Mouse (Mus musculus) adrenal gland, postnatal 36 days (tissue): Measurements from ENCODE around the gene Spon1. TPM values are rescaled to one million over a fixed set of nuclear protein-coding genes. Genes with fewer than 3 reads are reported as not detected.

Source experiments
- DNase-seq, 2 experiments: peaks; one replicate each; pipeline ENCODE4 v3.0.0; 2021; ENCODE audit warnings: mixed read lengths in 1 of 2
- total RNA-seq, 2 experiments: library from RNA; stranded (reverse); gene quantifications; 2 replicates each; pipeline ENCODE4 v1.2.3; 2021

Gene Spon1
- total RNA-seq, 2 experiments from 2014 or later, result 9.7 to 12.4 TPM

DNA sequence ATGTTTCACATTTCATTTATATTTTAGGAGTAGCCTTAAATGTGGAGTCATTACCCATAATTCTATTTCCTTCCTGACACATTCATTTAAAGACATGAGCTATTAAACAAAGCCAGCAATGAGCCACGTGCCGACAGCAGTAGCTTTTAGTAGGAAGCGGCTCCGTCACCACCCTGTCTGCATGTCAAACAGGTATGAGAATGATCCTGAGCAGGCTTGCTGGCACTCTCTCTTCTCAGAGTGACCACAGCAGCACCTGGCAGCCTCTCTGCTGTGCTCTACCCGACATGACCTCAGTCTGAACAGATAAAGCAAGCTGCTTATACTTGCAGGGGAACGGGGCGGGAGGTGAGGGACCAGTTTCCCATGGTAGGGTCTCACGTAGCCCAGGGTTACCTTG is 297.7 kb downstream of the Spon1 start:
- DNase-seq, result no peak

DNA sequence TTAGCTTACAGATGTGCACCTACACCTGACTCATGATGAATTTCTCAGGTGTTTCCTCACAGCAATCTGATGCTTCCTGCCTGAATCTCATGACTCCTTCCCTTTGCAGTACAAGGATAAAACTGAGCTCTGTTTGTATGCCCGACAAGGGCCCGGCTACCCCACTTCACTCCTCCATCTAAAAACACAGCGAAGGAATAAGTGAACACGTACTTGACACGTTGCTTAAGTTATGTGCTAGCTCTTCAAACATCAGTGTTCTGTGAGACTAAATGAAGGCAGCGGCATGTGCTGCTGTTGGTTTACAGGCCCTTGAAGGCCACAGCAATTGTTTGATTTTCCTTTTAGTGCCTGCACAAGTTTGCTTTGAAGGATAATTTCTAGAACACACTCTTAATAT is 298.2 kb downstream of the Spon1 start:
- DNase-seq, result no peak

DNA sequence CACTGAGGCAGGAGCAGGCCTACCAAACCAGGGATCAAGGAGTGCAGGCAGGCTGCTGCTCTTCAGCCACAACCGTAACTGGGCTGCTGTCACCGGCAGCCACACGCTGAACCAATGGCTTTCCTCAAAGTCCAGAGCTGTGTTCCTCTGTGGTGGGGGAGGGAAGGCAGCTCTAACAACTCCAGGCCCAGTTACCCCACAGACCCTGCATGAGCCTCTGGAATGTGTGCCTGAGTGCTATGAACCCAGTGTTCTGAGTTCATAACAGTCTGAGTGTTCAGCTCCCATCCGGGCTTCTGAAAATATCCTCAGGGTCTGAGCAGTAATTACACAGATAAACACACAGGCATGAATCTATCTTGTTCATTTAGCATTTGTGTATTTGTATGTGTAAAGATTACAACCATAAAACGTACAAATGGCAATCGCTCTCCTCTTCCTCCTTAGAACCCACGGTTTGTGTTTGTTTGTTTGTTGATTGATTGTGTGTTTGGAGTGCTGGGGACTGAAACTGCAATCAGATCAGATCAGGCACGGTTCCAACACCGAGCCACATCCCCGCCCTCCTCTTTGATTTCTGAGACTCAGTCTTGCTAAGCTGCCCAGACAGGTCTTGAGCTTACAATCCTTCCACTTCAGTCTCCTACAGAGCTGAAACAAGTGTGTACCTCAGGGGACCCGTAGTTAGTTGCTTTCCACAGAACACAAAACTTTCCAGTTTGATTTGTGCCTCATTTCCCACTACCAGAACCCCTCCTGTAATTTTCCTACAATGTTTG is 299.8 kb downstream of the Spon1 start:
- no peak for DNase-seq

DNA sequence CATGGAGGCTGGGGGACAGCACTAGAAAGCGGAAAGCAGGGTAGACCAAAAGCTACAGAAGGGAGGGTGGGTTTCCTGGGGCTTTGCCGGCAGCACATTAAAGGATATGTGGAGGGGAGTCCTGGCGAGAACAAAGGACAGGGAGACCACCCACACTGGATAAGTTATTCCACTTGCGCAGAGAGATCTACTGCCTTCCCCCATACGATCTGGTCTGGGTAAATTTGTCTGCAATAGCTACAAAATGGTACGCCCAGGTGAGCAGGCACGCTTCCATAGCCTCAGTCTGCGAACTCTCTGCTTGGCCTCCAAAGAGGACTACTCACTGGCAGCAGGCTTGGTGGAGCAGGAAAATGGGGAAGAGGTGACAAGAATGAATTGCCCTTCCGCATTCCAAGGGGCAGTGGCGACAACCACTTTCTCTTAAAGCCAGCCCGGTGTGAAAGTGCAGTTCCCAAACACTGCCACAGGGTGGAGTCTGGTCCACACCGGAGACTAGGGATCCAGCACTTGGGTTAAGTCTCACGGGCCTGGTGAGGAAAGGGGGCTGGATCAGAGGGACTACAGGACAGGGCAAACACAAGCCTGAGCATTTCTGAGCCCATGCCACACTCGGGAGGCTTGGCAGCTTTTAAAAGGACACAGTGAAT is 300.9 kb downstream of the Spon1 start:
- DNase-seq, result peak; percentile 83 to 86

DNA sequence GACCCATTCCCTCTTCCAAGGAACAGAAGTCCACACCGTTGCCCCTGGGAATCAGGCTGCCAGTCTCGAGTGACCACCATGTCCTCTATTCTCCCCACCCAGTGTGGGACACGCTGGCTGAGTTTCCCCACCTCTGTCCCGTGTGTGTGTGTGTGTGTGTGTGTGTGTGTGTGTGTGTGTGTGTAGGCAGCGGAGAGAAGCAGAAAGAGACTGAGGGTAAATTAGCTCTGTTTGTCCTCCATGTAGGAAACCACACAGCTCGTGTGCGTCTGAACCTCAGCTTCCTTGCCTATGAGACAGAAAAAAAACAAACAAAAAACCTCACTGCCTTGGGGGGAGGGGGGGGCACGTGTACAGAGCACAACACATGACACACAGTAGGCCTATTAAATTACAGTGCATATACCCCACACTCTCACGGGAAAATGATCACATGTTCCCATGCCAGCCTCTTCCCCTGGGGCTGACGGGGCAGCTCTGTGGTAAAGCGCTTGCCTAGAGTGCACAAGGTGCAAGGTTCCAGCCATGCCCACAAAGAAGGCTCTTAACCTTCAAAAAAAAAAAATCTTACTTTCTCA is 303.2 kb downstream of the Spon1 start:
- peak in 1 of 2 experiments; percentile 21 for DNase-seq

DNA sequence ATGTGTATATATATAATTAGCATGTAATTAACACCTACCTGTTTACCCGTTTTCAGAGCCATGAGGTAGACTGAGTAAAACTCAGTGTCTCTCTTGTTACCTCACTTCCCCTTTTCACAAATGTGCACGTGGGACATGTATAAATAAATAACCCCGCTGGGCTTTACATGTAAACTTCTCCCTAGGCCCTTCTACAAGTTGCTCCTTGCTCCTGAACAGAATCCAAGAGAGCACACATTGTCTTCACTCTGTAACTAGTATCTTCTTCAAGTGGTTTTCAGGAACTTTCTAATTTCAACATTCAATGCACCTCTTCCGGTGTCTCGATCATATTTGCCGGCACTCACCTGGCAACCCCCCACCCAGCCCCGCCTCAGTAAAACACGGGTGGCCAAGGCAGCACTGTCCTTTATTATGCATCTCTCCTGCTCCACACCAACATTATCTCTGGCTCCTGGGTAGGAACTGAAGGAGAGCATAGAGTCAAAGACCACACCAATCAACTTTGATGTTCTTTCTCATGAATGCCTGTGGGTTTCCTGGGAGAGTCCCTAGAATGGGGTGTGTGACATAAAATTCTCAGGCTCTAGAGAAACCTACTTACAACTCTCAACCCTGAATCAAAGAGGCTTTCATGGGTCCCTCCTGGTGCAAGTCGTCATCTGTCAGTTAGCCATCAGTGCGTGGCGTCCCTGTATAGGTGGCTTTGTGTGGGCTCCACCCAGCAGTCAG is 304.1 kb downstream of the Spon1 start:
- DNase-seq, result no peak

DNA sequence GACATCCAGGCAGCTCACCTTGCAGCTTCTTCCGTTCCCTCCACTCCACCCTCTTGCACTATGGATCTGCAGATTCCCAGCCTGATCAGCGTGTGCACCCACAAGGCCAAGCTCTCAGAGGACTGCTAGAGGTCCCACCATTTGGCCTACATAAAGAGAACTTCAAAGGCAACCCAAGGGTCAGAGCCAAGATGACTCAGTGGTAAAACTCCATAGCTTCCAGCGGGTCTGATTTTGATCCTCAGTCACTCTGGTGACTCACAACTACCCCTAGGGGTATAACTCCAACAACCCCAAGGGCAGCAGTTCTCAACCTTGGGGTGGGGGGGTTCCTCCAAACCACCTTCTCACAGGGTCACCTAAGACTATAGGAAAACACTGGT is 304.7 kb downstream of the Spon1 start:
- DNase-seq, result peak; percentile 59 to 61

DNA sequence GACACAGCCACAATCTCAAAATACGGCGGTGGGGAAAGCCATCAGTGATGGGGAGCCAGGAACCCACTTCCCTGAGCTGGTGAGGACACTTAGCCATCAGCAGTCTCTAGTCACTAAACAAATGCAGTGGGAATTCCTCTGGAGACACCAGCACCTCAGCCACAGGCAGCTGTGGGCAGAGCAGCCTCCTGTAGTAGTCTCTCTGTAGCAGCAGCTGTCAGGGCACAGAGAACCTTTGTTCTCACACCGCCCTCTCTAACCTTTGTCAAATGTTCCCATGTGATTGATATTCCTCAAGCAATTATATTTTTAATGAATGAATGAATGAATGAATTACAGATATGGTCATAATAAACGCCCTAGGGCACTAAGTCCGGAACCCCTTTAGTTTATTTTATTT is 305.6 kb downstream of the Spon1 start:
- no peak for DNase-seq

DNA sequence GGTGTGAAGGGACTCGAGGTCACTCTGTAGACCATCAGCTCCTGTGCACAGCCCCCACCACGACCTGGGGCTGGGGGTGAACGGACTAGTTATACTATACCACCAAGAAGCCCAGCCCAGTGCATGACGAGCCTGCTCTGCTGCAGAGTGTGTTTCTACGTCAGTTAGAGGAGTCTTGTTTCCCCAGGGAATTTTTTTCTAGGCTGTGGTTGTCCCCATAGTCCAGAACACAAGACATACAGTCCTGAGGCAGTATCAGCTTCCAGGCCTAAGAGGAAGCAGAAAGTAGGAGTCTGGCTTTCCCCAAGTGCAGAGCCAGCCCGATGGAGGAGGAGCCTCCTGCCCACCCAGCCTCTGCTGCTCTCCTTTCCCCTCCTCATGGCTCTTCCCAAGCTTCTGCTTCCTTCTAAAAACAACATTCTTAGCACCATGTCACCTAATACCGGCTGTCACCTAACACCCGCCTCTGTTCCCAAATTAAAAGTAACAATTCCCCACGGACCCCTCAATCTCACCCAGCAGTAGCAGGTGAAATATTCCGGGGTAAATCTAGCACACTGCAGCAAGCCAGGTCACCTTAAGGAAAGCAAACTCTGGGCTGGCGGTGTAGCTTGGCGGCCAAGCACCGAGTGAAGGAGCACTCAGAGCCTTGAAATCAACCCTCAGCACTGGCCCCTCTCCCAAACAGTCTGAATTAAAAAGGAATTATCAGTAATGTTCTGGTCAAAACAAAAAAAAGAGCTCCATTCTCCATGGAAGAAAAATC is 306.2 kb downstream of the Spon1 start:
- DNase-seq, result no peak

DNA sequence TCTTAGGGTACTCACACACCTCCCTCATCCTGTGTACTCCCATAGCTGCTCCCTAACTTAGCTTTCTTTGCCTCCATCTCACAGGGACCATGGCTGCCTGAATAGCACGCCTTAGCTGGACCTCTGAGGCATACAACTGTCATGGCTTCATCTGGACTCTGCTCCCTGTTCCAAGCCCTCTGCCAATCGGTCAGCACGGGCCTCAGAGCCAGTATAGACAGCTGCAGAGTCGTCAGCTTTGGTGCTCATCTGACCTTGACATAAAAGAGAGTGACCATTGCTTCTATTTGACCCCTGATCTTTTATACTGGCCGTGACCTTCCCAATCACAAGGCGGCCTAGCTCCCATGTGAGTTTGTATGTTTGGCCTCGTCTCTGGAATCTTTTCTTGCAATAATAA is 308.3 kb downstream of the Spon1 start:
- DNase-seq, result peak; percentile 20 to 22

DNA sequence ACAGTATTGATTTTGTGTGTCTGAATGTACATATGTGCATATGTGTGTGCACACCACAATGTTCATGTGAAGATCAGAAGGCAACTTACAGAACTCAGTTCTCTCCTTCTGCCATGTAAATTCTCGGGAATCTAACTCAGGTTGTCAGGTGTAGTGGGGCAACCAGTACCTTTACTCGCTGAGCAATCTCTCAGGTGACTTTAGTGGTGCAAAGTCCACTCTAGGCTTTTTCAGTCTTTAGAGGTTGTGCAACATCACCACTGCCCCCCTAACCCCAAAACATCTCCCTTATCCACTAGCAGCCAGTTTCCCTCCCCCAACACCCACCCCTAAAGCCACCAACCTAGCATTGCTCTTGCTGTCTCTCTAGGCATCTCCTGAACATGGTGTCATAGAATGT is 308.8 kb downstream of the Spon1 start:
- DNase-seq, result no peak

DNA sequence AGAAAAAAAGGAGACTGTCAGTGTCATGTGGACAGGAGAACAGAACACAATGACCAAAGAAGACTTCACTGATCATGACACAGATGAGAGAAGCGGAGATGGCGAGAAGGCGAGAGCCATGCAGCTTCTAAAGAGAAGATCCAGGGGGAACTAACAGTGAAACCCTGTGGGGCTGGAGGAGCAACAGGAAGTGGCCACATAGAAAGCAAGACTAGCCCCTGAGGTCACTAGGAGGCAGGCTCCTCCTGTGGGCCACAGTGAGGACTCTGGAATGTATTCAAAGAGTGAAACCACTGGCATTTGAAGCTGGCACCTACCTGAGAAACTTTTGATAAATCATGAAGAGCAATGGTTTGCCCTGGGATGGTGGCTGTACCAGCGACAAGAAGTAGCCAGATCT is 313.5 kb downstream of the Spon1 start:
- DNase-seq, result no peak

DNA sequence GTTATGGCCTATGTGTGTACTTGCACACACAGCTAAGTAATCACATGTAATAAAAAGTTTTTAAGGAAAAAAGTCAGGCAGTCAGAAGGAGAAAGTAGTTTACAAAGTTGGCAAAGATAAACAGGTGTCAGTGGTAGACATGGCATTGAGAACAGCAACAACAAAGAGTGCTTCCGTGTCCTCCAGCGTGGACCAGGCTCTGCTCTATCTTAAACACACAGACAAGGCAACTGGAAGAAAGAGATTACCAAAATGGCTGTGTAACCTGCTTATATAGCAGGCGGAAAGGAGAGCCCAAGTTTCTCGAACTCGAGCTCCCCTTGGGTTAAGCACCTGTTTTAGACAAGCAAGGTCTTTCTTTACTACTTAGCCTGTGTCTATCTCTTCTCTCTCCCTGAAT is 314.5 kb downstream of the Spon1 start:
- DNase-seq, result no peak

DNA sequence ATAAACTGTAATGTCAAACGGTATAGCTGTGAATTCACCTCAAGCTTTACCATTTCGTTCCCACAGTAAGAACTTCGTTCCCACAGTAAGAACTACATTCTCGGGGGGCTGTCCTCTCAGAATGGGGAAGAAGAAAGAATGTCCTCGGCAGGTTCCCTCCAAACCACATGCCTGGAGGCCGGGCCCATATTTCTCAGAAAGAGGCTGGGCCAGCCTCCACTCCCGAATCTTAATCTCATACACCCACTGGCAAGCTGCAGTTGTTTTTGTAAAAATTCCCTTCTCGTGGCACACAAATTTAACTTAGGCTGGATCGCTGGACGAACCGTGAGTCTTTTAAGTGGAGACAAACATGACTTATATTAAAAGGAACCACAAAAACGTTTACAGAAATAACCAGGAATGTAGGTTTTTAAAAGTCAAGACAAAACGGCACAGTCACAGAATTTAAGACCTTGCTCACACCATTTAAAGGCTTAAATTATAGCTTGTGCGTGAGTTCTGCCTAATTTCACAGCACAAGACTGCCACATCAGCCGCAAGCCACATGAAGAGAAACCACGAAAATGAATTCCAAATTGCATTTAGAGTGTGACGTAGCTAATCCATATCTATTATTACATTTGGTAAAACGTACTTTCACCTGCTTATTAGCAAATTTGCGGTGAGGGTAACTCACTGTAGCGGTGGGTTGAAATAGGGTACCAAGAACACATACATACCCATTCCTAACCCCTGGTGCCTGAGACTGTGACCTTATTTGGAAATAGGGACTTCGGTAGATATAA is 316.0 kb downstream of the Spon1 start:
- DNase-seq, result no peak

DNA sequence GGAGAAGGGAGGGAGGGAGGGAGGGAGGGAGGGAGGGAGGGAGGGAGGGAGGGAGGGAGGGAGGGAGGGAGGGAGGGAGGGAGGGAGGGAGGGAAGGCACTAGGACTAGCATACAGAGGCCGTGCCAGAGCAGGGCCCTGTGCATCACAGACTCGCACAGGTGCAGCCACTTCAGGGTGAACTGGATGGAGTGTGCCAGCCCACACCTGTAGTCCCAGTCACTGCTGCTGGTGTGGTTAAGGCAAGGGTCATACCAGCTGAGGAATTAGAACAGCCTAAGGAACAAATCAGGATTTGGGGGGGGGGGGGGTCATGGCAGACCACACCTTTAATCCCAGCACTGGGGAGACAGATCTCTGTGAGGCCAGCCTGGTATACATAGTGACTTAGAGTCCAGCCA is 317.3 kb downstream of the Spon1 start:
- no peak for DNase-seq

DNA sequence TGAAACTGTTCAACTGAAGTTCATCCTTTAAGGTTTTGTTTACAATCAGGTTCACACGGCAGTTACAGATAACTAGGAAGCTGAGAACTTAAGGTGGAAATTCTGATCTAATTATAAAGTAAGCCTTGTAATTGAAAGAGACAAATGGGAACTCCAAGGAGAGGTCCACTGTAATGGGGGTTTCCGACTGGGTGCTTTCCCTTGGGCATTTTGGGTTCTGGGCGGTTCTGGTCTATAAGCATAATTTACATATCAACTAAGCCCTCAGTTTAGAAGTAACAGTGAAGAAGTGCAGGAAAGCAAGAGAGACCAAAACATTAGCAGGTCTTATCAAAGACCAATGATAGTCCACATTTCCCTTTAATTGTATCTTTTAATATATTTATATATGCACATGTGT is 318.0 kb downstream of the Spon1 start:
- DNase-seq, result no peak

DNA sequence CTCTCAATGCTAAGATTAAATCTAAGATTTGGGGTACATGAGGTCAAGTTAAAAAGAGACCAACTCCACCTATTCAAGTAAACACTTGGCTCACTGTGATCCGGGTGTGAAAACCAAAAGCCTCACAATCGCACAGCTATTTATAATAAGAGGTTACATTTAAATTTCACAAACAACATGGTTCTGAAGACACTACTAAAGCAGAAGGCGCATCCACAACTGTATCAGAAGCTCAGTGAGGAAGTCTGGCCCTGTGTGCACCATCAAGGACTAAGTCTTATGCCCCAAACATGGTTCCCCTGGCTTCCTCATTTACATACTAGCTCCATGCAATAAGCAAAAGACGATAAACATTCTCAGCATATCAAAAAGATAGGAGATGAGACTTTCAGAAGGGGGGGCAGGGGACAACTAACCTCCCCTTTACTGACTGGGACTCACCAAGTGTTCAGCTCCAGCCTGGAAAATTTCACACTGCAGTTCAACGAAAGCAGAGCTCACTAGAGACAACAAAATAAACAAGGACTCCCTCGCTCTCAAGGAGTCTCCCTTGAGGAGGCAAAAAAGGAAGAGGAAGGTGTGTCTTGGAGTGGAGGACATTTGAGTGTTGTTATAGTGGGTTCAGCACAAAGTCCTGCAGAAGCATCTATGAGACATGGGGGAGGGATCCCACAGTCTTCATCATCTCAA is 320.4 kb downstream of the Spon1 start:
- no peak for DNase-seq

DNA sequence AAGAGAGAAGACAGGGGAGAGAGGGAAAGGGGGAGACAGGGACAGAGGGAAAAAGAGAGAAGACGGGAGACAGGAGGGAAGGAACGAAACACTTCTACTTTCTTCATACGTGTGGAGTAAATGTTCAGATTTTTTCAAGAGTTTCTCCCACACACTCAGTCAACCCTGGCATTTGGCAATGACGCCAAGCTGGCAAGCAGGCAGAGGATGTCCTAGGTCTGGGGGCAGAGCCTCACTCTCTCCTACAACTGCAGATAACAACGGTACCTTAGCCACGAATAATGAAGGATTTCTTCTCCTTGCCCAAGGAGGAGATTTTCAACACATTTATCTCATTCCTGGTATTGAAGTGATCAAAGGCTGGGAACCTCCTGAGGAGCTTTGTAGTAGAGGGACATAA is 321.5 kb downstream of the Spon1 start:
- peak; percentile 68 to 73 for DNase-seq

DNA sequence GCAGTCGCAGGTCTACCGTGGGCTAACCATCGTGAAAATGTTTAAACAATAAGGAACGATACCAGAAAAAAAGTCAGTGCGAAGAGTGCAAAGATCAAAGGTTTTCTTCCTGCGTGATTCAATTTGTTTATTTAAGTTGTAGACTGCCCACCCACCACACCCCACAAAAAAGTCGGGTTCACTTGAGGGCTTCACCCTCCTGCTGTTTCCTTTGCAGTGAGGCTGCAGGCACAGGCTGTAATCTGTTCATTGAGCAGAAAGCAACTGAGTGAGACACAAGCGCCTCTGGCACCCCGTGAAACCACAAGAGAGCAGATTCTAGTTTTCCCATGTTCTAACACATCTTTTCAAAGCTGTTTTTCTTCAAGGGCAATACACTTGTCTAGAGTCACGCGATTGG is 322.2 kb downstream of the Spon1 start:
- no peak for DNase-seq

DNA sequence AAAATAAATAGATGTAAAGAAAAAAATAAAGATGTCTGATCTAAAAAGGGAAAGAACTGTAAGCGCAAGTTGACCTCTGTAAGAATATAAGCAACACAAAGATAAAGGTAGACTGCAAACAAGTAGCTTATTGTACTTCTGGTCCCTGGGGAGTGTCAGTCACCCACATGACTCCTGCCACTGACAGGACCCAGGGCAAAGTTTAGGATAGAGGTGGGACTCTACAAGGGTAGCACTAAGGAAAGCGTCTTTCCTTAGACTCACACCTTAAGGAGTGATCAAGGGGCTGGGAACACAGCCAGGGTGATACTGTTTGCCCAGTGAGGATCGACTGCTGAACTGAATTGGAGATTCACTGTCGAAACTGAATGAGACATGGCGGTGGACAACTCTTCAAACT is 323.1 kb downstream of the Spon1 start:
- no peak for DNase-seq

DNA sequence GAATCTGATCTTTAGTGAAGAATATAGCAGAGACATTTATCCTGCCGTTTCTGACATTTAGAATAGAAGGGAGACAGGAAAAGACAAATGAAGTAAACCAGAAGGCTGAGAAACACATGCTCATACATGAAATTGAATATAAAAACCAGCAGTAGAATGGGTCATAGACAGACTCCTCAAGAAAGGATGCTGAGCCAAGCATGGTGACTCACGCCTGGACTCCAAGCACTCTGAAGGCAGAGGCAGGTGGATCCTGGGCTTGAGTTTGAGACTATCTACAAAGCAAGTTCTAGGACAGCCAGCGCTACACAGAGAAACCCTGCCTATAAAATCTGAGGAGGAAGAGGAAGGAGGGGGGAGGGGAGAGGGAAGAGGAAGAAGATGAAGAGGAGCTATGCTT is 324.4 kb downstream of the Spon1 start:
- no peak for DNase-seq
